Mouse (Mus musculus) adipocyte (in vitro differentiated cells): ENCODE measurements around the gene Spint2.
A peak's percentile ranks its signal among the peaks of the same experiment; 100 is the strongest.

ENCODE experiments used
- DNase-seq: peaks from one replicate; pipeline ENCODE4 v3.0.0-alpha.2; 2016; ENCODE audit warnings: low spot score

Gene Spint2

DNA sequence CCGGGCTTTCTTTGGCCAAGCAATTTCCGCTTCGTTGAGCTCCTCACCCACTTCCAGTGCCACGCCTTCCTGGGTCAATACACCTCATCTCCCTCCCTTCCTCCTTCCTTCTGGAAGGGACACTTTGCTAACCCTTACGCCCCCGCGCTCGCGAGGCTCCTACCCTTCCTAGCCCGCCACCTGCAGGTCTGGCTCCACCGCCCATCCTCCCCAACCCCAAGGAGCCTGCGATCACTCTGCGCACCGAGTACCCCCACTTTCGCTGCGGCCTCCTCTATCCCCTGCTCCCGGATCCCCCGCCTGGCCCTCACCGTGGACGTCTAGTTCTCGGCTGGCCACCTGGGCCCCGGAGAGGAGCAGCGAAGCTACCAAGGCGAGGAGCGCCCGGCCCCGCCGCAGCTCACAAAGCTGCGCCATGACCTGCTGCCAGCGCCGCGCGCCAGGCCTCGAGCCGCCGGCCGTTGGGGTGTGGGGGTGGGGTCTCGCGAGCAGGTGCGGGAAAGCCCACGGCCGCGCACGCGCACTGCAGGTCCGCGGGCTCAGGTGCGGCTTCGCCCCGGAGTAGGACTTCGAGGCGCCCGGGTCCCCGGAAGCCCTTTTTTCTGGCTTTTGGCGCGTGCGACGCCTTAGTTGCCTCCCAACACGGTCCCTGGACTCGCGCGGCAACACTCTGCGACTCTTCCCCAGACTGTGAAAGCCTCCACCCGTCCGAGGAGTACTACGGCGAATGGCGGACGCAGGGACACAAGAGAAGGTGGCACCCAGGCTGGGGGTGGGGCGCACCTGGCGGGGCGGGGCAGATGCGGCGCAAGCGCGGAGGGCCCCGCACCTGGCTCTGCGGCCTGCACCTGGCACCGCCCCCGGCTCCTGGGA, at the start of gene Spint2:
Gene Spint2, minus strand, starts transcription at position 712 of the 873 bp plus-strand sequence.
- no peak for DNase-seq

DNA sequence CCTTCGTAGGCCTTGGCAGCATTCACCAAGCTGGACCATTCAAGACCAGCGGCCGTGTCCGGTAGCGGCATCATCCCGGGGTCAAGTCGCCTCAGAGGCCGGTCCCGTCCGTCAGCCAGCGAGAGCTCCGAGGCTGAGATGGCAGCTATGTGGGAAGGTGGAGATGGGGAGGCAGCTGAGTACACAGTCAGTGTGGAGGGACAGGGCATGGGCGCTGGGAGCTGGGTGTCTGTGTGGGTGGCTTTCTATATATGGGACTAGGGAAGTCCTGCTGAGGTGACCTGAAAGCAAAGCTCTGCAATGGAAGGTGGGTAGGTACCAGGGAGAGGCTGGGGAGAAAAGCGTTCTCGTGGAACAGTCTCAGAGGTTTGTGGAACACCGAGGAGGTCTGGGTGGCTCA, 47.3 kb upstream of the Spint2 start:
- DNase-seq, result no peak

DNA sequence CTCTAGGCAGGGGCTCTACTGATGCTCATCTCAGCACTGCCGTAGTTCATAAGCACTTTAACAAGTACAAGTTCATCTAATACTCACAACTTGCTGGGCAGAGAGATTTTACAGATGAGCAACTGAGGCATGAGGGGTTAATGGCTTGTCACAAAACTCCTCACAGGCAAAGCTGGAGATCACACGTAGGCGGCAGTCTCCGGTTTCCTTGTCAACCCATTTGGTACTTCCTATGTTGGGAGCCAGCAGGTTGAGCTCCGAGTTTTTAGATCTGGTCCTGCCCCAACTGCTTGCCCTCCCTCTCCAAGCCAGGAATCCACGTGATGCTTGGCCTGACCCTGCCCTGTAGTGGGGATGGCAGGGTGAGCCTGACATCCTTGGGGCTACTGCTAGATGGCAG, 45.4 kb upstream of the Spint2 start:
- no peak for DNase-seq

DNA sequence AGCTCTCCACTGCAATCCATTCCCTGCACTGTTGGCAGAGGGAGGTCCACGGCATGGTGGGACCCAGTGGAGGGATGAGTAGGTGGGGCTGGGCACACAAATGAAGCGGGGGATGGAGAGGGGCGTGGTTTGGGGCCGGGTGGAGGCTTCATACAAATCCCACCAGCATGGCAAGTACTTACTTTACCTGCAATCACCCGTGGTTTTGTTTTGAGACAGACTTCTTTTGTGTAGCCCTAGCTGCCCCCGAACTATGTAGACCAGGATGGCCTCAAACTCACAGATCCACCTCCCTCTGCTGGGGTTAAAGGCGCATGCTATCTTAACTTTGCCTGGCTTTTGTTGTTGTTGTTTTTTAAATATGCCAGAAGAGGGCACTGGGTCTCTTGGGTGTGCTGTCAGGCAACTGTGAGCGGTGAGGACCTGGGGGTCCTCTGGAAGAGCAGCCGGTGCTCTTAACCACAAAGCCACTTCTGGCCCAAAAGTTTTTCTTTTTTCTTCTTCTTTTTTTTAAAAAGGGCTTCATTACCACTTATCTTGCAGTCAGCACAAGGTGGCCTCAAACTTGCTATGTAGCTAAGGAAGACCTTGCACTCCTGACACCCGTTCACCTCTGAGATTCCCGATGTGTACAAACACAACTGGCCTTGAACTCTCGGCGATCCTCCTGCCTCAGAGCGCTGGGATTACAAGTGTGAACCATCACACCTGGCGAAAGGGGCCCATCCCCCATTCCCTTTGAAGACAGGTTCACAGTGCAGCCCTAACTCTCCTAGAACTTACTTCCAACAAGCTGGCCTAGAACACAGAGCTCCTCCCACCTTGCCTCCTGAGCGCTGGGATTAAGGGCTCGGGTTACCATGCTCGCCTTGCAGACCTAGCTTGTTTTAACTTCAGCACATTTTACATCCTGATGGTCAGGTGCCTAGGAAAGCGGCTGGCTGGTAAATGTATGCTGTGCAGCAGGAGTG, 37.9 kb upstream of the Spint2 start:
- DNase-seq, result no peak

DNA sequence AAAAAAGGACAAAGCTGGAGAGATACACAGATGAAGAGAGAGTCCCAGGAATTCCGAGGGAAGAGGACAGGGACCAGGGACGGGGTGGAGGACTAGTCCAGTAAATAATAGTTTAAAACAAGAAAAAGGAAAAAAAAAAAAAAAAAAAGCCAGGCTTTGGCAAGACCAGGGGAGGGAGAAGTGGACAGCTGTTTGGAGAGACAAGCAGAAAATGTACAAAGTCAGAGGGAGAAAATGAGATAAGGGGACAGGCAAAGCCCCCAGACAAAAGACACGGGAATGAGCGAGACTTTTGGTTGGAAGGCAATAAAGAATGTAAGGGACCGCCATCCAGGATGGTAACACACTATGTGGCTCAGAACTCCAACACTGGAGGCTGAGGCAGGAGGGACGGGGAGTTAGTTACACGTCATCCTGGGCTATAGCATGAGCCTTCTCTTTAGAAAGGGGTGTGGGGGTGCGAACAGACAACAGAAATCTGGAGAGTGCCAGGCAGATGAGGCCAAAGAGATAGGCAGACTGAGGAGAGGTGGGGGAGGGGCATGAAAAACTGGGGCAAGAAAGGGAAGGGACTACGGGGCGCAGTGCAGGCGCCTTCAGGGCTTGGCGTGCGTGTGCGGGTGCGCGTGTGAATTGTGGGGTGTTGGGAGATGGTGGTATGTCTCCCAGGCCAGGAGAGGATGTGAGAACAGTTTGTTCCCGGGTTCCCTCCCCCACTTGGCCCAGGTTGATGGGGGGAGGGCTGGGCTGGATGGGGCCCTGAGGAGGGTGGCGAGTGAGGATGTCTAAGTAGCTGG, 36.6 kb upstream of the Spint2 start:
- no peak for DNase-seq

DNA sequence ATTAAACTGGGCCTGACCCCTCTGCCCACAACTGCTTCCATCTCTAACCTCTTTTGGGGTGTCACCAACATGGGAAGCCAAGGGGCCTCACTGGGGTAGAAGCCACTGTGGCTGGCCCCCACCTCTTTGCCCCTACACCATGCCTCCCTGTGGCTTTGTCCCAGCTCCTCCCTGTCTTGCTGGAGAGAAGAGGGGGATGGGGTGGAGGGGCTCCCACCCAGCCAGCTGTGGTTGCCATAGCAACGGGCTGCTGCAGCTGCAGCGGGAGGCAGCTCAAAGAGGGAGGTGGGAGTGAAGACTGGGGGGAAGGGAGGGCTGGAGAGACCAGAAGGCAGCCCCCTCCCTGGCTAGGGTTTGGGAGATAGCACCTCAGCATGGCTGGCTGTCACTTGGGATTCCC, 35.8 kb upstream of the Spint2 start:
- no peak for DNase-seq

DNA sequence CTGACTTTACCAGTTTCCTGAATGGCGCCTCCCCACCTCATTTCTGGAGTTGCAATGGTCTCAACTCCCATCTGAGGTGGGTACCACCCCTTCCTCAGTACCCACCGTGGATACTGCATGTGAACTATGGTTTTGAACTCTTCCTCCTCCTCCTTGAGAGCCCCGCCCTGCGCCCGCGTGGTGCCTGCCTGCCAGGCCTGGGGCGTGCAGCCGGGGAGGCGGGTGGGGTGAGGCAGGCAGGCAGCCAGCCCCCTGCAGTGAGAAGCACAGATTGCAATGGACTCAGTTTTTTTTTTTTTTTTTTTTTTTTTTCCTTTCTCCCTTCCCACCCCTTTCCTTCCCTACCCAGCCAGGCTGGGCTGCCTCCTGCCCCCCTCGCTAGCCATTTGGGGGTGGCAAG, 35.3 kb upstream of the Spint2 start:
- DNase-seq, result no peak

DNA sequence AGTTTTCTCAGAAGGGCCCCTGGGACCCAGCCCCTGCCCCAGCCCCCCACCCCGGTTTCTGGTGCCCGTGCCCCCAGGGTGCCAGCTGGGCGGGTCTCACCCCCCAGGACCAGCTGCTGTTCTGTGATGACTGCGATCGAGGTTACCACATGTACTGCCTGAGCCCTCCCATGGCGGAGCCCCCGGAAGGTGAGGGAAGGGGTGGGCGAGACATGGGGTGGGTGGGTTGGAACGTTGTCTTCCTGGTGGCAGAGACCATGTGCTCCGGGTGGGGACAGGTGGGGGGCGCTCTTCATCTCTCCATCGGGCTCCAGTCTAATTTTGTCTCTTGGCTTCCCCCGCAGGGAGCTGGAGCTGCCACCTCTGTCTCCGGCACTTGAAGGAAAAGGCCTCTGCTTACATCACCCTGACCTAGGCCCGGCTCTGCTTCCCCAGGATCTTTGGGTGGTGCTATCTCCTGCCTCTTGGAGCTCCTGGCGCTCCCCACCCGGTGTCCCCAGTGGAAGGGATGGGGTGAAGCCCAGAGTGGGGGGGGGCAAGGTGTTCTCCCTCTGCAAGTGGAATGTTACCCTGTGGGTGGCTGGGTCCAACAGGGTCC, 34.5 kb upstream of the Spint2 start:
- no peak for DNase-seq

DNA sequence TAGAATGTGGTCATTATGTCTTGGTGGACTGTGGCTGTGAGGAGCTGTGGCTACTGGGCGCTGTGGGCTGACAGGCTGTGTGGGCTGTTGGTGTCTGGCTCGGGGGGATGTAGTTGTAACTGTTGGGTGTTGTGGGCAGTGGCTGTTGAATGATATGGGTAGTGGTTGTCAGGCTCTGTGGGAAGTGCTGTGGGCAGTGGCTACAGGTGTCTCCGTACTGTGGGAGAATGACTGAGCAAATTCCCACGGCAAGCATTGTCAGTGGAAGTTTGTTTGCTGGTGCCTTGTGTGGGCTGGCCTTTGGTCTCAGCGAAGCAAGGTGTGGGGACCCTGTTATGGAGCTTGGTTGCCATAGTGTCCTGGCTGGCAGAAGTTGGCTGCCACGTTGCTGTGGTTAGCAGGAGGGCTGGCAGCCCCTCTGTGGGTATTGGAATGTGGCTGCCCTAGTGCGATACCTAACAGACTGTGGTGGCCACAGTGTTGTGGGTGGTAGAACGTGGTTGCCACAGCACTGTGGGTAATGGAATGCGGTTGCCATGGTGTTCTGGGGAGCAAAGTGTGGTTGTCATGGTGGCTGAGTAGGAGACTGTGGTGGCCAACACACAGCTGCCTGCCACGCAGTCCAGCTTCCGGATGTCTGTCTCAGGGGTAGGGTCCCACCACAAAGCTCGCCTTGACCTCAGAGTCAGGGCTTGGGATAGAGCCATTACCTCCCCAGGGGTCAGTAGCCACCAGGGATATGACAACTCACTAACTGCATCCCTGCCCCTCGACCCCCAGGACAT, 33.3 kb upstream of the Spint2 start:
- no peak for DNase-seq

DNA sequence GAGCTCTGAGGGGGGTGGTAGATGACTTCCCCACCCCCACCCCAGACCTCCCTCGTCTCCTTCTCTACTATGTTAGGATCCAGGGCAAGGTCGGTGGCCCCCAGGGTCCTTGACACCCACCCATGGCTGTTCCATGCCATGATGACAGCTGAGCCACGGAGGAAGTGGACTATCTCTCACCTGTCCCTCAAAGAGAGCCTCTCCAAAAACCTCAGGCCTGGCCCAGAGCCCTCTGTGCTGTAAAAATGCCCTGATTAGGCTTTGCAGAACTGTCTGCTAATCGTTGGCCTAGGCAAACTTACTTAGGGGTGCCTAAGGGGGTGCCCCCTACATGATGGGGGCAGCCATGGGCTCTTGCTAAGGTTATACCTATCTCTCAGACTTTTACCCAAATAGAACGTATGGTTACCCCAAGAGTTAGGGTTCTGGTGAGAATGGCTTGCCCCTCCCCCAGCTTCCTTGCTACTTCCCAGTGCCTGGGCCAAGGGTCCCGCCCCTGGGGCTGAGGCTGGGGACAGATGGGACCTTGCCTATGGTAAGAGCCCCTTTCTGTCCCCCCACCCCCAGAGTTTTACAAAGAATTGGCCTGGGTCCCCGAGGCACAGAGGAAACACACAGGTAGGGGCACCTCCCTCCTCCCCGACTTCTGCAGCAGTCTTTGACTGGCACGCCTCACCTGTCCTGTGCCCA, 32.0 kb upstream of the Spint2 start:
- no peak for DNase-seq

DNA sequence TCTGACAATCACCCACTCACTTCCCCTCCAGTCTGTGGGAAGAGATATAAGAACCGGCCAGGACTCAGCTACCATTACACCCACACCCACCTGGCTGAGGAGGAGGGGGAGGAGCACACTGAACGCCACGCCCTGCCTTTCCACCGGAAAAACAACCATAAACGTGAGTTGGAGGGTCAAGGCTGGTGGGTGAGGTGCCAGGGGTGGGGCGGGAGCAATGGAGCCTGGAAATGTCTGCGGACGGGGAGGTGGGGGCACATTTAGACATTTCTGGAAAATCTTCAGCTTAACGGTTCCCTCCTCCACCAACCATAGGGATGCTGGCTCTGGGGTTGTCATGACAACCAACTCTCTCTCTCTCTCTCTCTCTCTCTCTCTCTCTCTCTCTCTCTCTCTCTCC, 31.3 kb upstream of the Spint2 start:
- DNase-seq, result no peak

DNA sequence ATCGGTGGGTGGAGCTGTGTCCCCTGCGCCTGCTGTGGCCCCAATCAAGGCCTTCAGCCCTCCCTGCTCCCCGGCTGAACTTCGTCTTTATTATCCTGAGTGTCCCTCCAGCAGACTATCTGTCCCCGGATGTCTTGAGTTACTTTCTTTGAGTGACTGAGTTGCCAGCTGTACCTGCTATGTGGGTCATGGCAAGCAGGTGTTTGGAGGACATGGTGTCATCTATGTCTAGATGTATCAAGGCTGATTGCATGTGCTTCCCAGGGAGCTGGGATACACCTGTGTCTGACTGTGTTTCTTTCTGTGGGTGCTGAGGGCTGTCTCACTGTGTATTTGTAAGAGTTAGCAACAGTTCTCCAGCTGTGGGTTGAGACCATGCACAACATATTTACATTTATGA, 28.0 kb upstream of the Spint2 start:
- DNase-seq, result no peak

DNA sequence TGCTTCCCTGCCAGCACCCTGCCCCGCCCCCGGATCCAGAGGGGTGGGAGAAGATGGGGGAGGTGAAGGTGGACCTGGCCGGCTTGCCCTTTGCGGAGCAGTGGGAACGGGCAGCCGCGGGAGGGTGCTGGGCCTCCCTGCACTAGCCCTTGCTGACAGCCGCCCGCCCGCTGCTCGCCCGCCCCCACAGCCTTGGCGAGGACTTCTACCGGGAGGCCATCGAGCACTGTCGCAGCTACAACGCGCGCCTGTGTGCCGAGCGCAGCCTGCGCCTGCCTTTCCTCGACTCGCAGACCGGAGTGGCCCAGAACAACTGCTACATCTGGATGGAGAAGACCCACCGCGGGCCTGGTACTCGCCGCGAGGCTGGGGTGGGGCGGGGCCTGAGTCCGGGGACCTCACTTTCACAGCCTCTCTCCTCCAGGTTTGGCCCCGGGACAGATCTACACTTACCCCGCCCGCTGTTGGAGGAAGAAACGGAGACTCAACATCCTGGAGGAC, 27.6 kb upstream of the Spint2 start:
- DNase-seq, result no peak

DNA sequence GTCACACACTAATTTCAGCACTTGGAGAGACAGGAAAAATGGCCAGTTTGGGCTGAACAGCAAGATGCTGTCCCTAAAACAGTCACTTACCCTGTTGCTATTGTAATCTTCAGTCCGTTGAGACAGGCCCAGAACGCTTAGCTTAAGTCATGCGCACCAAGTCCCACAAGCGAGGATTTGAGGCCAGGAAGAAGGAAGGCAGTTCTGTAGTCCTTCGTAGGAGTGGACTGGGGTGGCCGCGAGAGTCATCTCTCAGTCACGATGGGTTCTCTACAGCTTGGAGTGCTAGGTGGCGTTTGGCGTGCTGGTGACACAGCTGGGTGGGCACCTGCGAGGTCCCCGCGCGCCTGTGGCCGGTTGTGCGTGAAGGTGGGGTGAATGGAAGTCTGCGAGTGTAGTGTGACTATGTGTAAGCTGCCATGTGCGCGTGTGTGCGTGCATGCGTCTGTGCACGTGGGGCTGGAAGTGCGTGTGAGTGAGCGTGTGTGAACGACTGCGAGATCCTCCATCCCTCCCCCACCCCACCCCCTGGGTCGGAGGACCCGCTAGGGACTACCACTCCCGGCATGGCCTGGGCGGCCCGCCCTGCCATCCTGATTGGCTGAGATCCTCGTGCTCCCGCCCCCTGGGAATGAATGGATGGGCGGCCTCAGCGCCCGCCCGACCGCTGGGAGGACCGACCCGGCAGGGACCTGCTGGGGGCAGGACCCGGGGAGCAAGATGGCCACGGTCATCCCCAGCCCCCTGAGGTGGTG, 25.8 kb upstream of the Spint2 start:
- peak; percentile 60 for DNase-seq

DNA sequence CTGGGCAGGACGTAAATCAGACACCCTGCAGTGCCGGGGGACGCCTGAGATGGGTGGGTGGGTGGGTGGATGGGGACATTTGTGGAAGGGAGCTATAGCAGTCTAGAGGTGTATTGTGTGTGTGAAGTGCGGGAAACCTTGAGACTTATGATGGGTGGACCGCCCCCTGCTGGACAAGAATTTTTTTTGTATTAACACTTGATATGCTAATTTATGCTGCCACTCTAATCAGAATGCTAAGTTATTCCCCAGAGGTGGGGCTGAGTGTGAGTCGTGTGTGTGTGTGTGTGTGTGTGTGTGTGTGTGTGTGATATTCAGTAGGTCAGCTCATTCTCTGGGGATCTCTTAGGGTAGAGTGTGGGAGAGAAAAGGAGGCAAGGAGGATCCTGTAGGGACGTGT, 24.9 kb upstream of the Spint2 start:
- no peak for DNase-seq

DNA sequence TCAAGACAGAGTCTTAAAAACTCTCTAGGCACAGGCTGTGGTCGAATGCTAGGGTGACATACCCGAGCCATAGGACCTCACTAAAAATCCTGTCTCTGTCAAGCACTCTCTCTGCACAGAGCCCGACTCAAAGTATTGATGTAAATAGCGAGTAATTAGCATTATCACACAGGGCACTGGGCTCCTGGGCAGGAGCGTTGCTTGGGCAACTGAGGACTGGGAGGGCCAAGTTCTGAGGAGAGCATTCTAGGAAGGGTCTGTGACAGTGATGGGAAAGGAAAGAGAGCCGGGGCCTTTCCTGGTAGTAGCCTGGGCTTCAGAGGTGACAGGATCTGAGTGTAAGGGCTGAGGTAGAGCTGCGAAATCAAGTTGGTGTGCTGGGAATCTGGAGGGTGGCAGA, 24.4 kb upstream of the Spint2 start:
- DNase-seq, result no peak

DNA sequence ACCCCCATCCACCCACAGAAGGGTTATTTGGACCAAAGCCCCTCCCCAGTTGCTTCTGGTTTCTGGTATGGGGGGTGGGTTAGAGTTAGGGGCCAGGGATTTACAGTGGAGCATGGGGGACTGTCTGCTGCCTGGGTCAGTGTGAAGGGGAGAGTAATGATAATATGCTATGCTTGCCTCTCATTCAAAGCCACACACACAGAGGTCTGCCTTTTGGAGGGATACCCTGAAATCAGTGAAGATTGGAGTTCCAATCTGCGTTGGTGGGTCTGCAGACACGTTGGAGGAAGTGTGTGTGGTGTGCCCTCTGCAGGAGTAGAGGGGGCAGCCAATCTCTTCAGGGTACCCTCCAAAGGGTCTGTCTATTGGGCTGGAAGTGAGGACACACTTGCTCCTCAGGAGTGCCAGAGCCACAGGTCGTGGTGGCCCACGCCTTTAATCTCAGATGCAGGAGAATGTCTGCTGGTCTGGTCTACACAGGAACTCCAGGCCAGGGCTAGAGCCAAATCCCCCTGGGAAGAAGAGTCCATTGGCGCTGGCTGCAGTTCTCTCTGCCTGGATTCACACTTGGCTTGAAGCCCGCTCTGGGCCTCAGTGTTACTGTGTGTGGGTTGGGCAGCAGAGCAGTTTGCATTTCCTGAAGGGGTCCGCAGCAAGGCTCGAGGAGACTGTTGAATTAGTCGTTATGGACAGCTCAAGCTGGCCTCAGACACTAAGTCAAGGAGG, 23.7 kb upstream of the Spint2 start:
- DNase-seq, result peak; percentile 9

DNA sequence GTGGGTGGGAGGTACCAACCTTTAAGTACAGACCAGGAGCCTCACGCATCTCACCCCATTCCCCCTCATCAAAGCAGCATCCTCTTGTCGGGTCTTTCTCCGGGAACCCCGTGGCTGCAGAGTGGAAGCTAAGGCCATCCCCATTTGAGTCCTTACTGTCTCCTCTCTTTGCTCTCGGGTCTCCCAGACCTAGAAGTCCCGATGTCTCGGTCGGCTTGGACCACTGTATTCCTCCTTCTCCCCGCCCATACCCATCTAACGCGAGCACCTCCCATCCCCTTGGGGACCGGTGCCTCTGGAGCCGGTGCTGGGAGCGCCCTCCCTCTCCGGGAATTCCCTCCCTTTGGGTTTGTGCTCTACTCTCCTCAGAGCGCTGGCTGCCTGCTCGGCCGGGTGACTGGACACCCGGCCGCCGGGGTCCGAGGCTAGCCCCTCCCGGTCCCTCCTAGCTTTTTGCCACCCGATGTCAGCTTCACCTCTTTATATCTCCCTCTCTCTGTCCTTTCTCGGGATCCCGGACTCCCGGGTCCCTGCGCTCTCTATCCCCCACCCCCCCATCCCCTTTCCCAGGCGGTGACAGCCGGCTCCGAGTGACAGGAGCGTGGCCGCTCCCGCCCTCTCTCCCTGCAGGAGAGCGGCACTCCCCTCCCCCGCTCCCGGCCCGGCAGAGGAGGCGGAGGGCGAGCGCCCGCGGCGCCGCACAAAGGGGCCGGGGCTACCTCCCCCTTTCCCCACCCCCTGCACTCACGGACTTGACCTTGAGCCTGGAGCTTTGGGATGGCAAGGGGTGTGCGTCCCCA, 23.0 kb upstream of the Spint2 start:
- DNase-seq, result no peak
